Mouse (Mus musculus): Measurements from ENCODE around the gene Zfp592.

Gene Zfp592

GRCm38 (mm10) chr7:81057901-81058711 is 64.6 kb downstream of the Zfp592 start:
- in situ Hi-C loops (cut with MboI, MseI) = loop anchor here (5.0 kb wide), 1 partner anchor 86 kb away; no protein-coding TSS in a partner anchor

GRCm38 (mm10) chr7:81058712-81059154 is 65.3 kb downstream of the Zfp592 start:
- in situ Hi-C loops (cut with MboI, MseI) = loop anchor here (5.0 kb wide), 1 partner anchor 86 kb away; no protein-coding TSS in a partner anchor

GRCm38 (mm10) chr7:81059388-81059787 is 65.9 kb downstream of the Zfp592 start:
- in situ Hi-C loops (cut with MboI, MseI) = loop anchor here (5.0 kb wide), 1 partner anchor 87 kb away; no protein-coding TSS in a partner anchor

GRCm38 (mm10) chr7:81060908-81061307 is 67.4 kb downstream of the Zfp592 start:
- in situ Hi-C loops (cut with MboI, MseI) = no loop called here

GRCm38 (mm10) chr7:81061936-81062335 is 68.5 kb downstream of the Zfp592 start:
- in situ Hi-C loops (cut with MboI, MseI) = no loop called here

GRCm38 (mm10) chr7:81063332-81063731 is 69.9 kb downstream of the Zfp592 start:
- in situ Hi-C loops (cut with MboI, MseI) = no loop called here

GRCm38 (mm10) chr7:81066714-81067113 is 73.2 kb downstream of the Zfp592 start:
- in situ Hi-C loops (cut with MboI, MseI) = no loop called here

GRCm38 (mm10) chr7:81072463-81072862 is 79.0 kb downstream of the Zfp592 start:
- in situ Hi-C loops (cut with MboI, MseI) = no loop called here

GRCm38 (mm10) chr7:81073273-81073672 is 79.8 kb downstream of the Zfp592 start:
- in situ Hi-C loops (cut with MboI, MseI) = no loop called here

- in situ Hi-C loops (cut with MboI, MseI) = no loop called here
Measured at GRCm38 (mm10) chr7:81074546-81074945, 81.1 kb downstream of the Zfp592 start.

GRCm38 (mm10) chr7:81075299-81075698 is 81.8 kb downstream of the Zfp592 start:
- in situ Hi-C loops (cut with MboI, MseI) = no loop called here

GRCm38 (mm10) chr7:81075732-81076131 is 82.3 kb downstream of the Zfp592 start:
- in situ Hi-C loops (cut with MboI, MseI) = no loop called here

- in situ Hi-C loops (cut with MboI, MseI) = no loop called here
Measured at GRCm38 (mm10) chr7:81077009-81077408, 83.5 kb downstream of the Zfp592 start.

- in situ Hi-C loops (cut with MboI, MseI) = no loop called here
Measured at GRCm38 (mm10) chr7:81078740-81079139, 85.3 kb downstream of the Zfp592 start.

- in situ Hi-C loops (cut with MboI, MseI) = loop anchor here (10.0 kb wide), 1 partner anchor 1479 kb away; the partner anchor contains the start of gene Rhcg
Measured at GRCm38 (mm10) chr7:81093420-81093965, 100.0 kb downstream of the Zfp592 start.

- in situ Hi-C loops (cut with MboI, MseI) = loop anchor here (10.0 kb wide), 1 partner anchor 1479 kb away; the partner anchor contains the start of gene Rhcg
Measured at GRCm38 (mm10) chr7:81094104-81094757, 100.8 kb downstream of the Zfp592 start.

All from T-helper 2 cell (primary cell).